Mouse (Mus musculus): ENCODE results near the gene Lpcat2. TPM values are rescaled to one million over a fixed set of nuclear protein-coding genes. Genes with fewer than 3 reads are reported as not detected.

The Lpcat2 gene
- 10 to 100 TPM in 1 of 2 experiments, 1 to 10 TPM in 1; 8.6 to 12.2 TPM for total RNA-seq (2021)
- long read RNA-seq, experiment 1, transcript Lpcat2-201 (14 exons, 2,811 nt) = major isoform, 10 of 13 reads
- long read RNA-seq, experiment 1, partial matches to known transcripts = 1 of 13 reads
- long read RNA-seq, experiment 1, other reads (novel, unspliced or antisense) = 2 of 13 reads
- long read RNA-seq, experiment 2, transcript Lpcat2-201 (14 exons, 2,811 nt) = major isoform, 17 of 17 reads
- long read RNA-seq, experiment 2, partial matches to known transcripts = 0 of 17 reads
- long read RNA-seq, experiment 2, other reads (novel, unspliced or antisense) = 0 of 17 reads

GRCm38 (mm10) chr8:92855171-92855894, at the start of gene Lpcat2:
TSS of gene Lpcat2 (plus strand) at chr8:92855339.
- peak; percentile 69 to 78 for DNase-seq (ENCODE audit: low spot score in 2 of 2)

GRCm38 (mm10) chr8:92812773-92813172, 42.4 kb upstream of the Lpcat2 start:
- no peak for DNase-seq (ENCODE audit: low spot score in 2 of 2)

GRCm38 (mm10) chr8:92815661-92816060, 39.5 kb upstream of the Lpcat2 start:
- no peak for DNase-seq (ENCODE audit: low spot score in 2 of 2)

GRCm38 (mm10) chr8:92817928-92818818, 37.0 kb upstream of the Lpcat2 start:
- peak; percentile 91 to 95 for DNase-seq (ENCODE audit: low spot score in 2 of 2)

- DNase-seq (ENCODE audit: low spot score in 2 of 2) = no peak
Measured at GRCm38 (mm10) chr8:92821151-92821550, 34.0 kb upstream of the Lpcat2 start.

- DNase-seq (ENCODE audit: low spot score in 2 of 2) = no peak
Measured at GRCm38 (mm10) chr8:92822386-92822785, 32.8 kb upstream of the Lpcat2 start.

GRCm38 (mm10) chr8:92825991-92826390, 29.1 kb upstream of the Lpcat2 start:
- DNase-seq (ENCODE audit: low spot score in 2 of 2) = no peak

GRCm38 (mm10) chr8:92827243-92828034, 27.7 kb upstream of the Lpcat2 start, which contains the start of gene Mmp2:
TSS of gene Mmp2 (plus strand) at chr8:92827291.
- no peak for DNase-seq (ENCODE audit: low spot score in 2 of 2)

GRCm38 (mm10) chr8:92828251-92828743, 26.8 kb upstream of the Lpcat2 start:
- peak; percentile 21 to 63 for DNase-seq (ENCODE audit: low spot score in 2 of 2)

- no peak for DNase-seq (ENCODE audit: low spot score in 2 of 2)
Measured at GRCm38 (mm10) chr8:92834065-92834731, 20.9 kb upstream of the Lpcat2 start.

- DNase-seq (ENCODE audit: low spot score in 2 of 2) = no peak
Measured at GRCm38 (mm10) chr8:92834786-92835500, 20.2 kb upstream of the Lpcat2 start.

- DNase-seq (ENCODE audit: low spot score in 2 of 2) = no peak
Measured at GRCm38 (mm10) chr8:92835901-92836300, 19.2 kb upstream of the Lpcat2 start.

GRCm38 (mm10) chr8:92838616-92839015, 16.5 kb upstream of the Lpcat2 start:
- DNase-seq (ENCODE audit: low spot score in 2 of 2) = no peak

- DNase-seq (ENCODE audit: low spot score in 2 of 2) = no peak
Measured at GRCm38 (mm10) chr8:92839161-92839560, 16.0 kb upstream of the Lpcat2 start.

GRCm38 (mm10) chr8:92839876-92840275, 15.3 kb upstream of the Lpcat2 start:
- DNase-seq (ENCODE audit: low spot score in 2 of 2) = no peak

GRCm38 (mm10) chr8:92846684-92847083, 8.5 kb upstream of the Lpcat2 start:
- peak in 1 of 2 experiments; percentile 34 for DNase-seq (ENCODE audit: low spot score in 2 of 2)

GRCm38 (mm10) chr8:92847299-92847698, 7.8 kb upstream of the Lpcat2 start:
- DNase-seq (ENCODE audit: low spot score in 2 of 2) = no peak

- no peak for DNase-seq (ENCODE audit: low spot score in 2 of 2)
Measured at GRCm38 (mm10) chr8:92849261-92849660, 5.9 kb upstream of the Lpcat2 start.

- peak; percentile 78 to 92 for DNase-seq (ENCODE audit: low spot score in 2 of 2)
Measured at GRCm38 (mm10) chr8:92850239-92850638, 4.9 kb upstream of the Lpcat2 start.
